Mouse (Mus musculus): ENCODE measurements around the gene Mad1l1. TPM values are rescaled to one million over a fixed set of nuclear protein-coding genes. Genes with fewer than 3 reads are reported as not detected.
"Not testable (repeated sequence)": the region's sequence is repeated elsewhere in the genome, so short reads cannot be mapped to it uniquely, and the experiment has no call there.

The Mad1l1 gene
- polyA plus RNA-seq (2012; rRNA removed), result 18.3 and 22.3 TPM in 2 replicates

- TF ChIP-seq CTCF (IDR thresholded peaks at IDR 0.05; ENCODE audit: extremely low read depth, insufficient read depth, insufficient read length, insufficient replicate concordance), result no peak
- TF ChIP-seq POLR2A (IDR thresholded peaks at IDR 0.05; ENCODE audit: low read depth, low read length), result peak; percentile 37; the same call in 1 of the 2 replicates
- DNase-seq (ENCODE audit: low read depth in 1 of 2, low spot score in 2 of 2), result peak; percentile 92
- WGBS, result under 1% methylated on average over 58 of the region's 60 CpGs
- Histone ChIP-seq H3K4me3 (ENCODE audit: extremely low read depth, insufficient read depth, insufficient read length) (peak within 1 kb of the TSS; percentile 98), H3K36me3 (ENCODE audit: control insufficient read depth, insufficient read depth, low read length) (no peaks in the 10 kb centered on the region), H3K4me1 (ENCODE audit: control insufficient read depth, insufficient read depth, insufficient read length) (peaks cover 2% of the 10 kb centered on the region; the same call in 1 of the 2 replicates), H3K27ac (ENCODE audit: insufficient read depth, low read length) (peak within 1 kb of the TSS; percentile 90), H3K27me3 (ENCODE audit: control insufficient read depth, insufficient read depth, low read length) (no peaks in the 10 kb centered on the region)
Observed at GRCm38 (mm10) chr5:140321042-140321755, at the start of gene Mad1l1, which contains the start of gene Nudt1. TSS of gene Mad1l1 (minus strand) at chr5:140321552. TSS of gene Nudt1 (plus strand) at chr5:140321656.

- Histone ChIP-seq H3K36me3 (ENCODE audit: control insufficient read depth, insufficient read depth, low read length) (0 out of 2 replicates have a peak, but pooled peaks cover 1% of the 10 kb centered on the region), H3K27ac (ENCODE audit: insufficient read depth, low read length) (peak overlapping the region; percentile 47), H3K27me3 (ENCODE audit: control insufficient read depth, insufficient read depth, low read length) (no peaks in the 10 kb centered on the region), H3K4me1 (ENCODE audit: control insufficient read depth, insufficient read depth, insufficient read length) (peaks cover 17% of the 10 kb centered on the region), H3K4me3 (ENCODE audit: extremely low read depth, insufficient read depth, insufficient read length) (no peak overlapping the region)
- TF ChIP-seq CTCF (IDR thresholded peaks at IDR 0.05; ENCODE audit: extremely low read depth, insufficient read depth, insufficient read length, insufficient replicate concordance) (no peak), POLR2A (IDR thresholded peaks at IDR 0.05; ENCODE audit: low read depth, low read length) (no peak)
- WGBS, result 78% methylated on average over 6 of the region's 6 CpGs
- no peak for DNase-seq (ENCODE audit: low read depth in 1 of 2, low spot score in 2 of 2)
Observed at GRCm38 (mm10) chr5:140370446-140371254, 49.3 kb upstream of the Mad1l1 start.

- TF ChIP-seq CTCF (IDR thresholded peaks at IDR 0.05; ENCODE audit: extremely low read depth, insufficient read depth, insufficient read length, insufficient replicate concordance) (no peak), POLR2A (IDR thresholded peaks at IDR 0.05; ENCODE audit: low read depth, low read length) (no peak)
- Histone ChIP-seq H3K36me3 (ENCODE audit: control insufficient read depth, insufficient read depth, low read length) (0 out of 2 replicates have a peak, but pooled peaks cover 1% of the 10 kb centered on the region), H3K4me1 (ENCODE audit: control insufficient read depth, insufficient read depth, insufficient read length) (peaks cover 9% of the 10 kb centered on the region; the same call in 1 of the 2 replicates), H3K27me3 (ENCODE audit: control insufficient read depth, insufficient read depth, low read length) (no peaks in the 10 kb centered on the region), H3K27ac (ENCODE audit: insufficient read depth, low read length) (no peak overlapping the region), H3K4me3 (ENCODE audit: extremely low read depth, insufficient read depth, insufficient read length) (no peak overlapping the region)
- no peak for DNase-seq (ENCODE audit: low read depth in 1 of 2, low spot score in 2 of 2)
- WGBS, result 94% methylated on average over 2 of the region's 2 CpGs
Observed at GRCm38 (mm10) chr5:140369466-140369865, 48.1 kb upstream of the Mad1l1 start.

DNA sequence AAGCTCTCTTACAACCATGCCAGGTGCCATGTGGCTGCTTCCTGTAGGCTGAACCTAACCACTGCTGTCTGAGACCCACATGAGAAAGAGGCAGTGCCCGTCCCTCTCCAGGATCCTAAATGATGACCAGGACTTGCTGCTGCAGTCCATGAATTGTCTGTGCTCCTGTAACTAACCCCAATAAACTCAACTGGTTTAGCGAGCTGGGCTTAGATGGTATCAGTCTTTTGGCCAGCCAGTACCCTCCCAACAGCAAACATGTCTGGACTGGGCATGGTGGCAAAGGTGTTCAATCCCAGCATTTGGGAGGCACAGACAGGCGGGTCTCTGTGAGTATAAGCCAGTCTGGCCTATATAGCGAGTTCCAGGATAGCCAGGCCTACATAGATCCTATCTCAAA lies 47.6 kb upstream of the Mad1l1 start:
- no peak for DNase-seq (ENCODE audit: low read depth in 1 of 2, low spot score in 2 of 2)
- Histone ChIP-seq H3K4me3 (ENCODE audit: extremely low read depth, insufficient read depth, insufficient read length) (no peak overlapping the region), H3K27me3 (ENCODE audit: control insufficient read depth, insufficient read depth, low read length) (no peaks in the 10 kb centered on the region), H3K4me1 (ENCODE audit: control insufficient read depth, insufficient read depth, insufficient read length) (peaks cover 9% of the 10 kb centered on the region; the same call in 1 of the 2 replicates), H3K36me3 (ENCODE audit: control insufficient read depth, insufficient read depth, low read length) (0 out of 2 replicates have a peak, but pooled peaks cover 1% of the 10 kb centered on the region), H3K27ac (ENCODE audit: insufficient read depth, low read length) (no peak overlapping the region)
- 93% methylated on average over 4 of the region's 4 CpGs for WGBS
- TF ChIP-seq CTCF (IDR thresholded peaks at IDR 0.05; ENCODE audit: extremely low read depth, insufficient read depth, insufficient read length, insufficient replicate concordance), result no peak
- no peak for TF ChIP-seq POLR2A (IDR thresholded peaks at IDR 0.05; ENCODE audit: low read depth, low read length)

GRCm38 (mm10) chr5:140368126-140368525 lies 46.8 kb upstream of the Mad1l1 start:
- 74% methylated on average over 2 of the region's 2 CpGs for WGBS
- not testable (repeated sequence) for H3K4me3 ChIP-seq (ENCODE audit: extremely low read depth, insufficient read depth, insufficient read length); H3K4me1 ChIP-seq (ENCODE audit: control insufficient read depth, insufficient read depth, insufficient read length); H3K36me3 ChIP-seq (ENCODE audit: control insufficient read depth, insufficient read depth, low read length); H3K27me3 ChIP-seq (ENCODE audit: control insufficient read depth, insufficient read depth, low read length); DNase-seq (ENCODE audit: low read depth in 1 of 2, low spot score in 2 of 2); H3K27ac ChIP-seq (ENCODE audit: insufficient read depth, low read length)

DNA sequence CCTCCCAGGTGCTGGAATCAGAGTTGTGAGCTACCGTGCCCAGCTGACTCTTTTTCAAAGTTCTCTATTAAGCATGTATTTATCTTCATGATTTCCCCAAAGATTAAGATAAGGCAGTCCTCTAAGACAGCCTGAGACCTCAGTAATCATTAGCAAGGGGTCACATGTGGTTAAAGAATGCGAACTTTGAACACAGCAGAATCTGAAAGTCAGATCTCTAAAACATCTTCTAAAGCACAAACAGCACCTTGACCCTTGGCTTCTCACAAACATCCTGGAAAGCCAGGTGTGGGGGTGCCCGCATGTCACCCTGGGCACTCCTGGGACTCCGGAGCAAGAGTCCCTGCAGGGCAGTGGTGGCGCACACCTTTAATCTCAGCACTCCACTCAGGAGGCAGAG lies 43.1 kb upstream of the Mad1l1 start:
- Histone ChIP-seq H3K36me3 (ENCODE audit: control insufficient read depth, insufficient read depth, low read length) (peaks cover 11% of the 10 kb centered on the region), H3K27me3 (ENCODE audit: control insufficient read depth, insufficient read depth, low read length) (no peaks in the 10 kb centered on the region), H3K27ac (ENCODE audit: insufficient read depth, low read length) (no peak overlapping the region), H3K4me1 (ENCODE audit: control insufficient read depth, insufficient read depth, insufficient read length) (no peaks in the 10 kb centered on the region), H3K4me3 (ENCODE audit: extremely low read depth, insufficient read depth, insufficient read length) (no peak overlapping the region)
- no peak for TF ChIP-seq CTCF (IDR thresholded peaks at IDR 0.05; ENCODE audit: extremely low read depth, insufficient read depth, insufficient read length, insufficient replicate concordance)
- TF ChIP-seq POLR2A (IDR thresholded peaks at IDR 0.05; ENCODE audit: low read depth, low read length), result no peak
- 90% methylated on average over 5 of the region's 5 CpGs for WGBS
- DNase-seq (ENCODE audit: low read depth in 1 of 2, low spot score in 2 of 2), result no peak

Data from spleen, adult 2 months (tissue).